Mouse (Mus musculus) thymus, adult 2 months (tissue): Measurements from ENCODE around the gene Snrpd3.

Experiments used
- CTCF ChIP-seq: fragments of 200-500 bp; IDR thresholded peaks from 2 replicates; pipeline ENCODE4 v1.5.1; 2012; ENCODE audit warnings: mild to moderate bottlenecking, control low read depth, low read length, moderate library complexity, borderline replicate concordance; ENCODE audit not compliant: control insufficient read depth, poor library complexity, insufficient read depth; ENCODE audit errors: extremely low read depth
- POLR2A ChIP-seq: fragments of 200-500 bp; IDR thresholded peaks from 2 replicates; pipeline ENCODE4 v1.6.1; 2012; ENCODE audit warnings: mild to moderate bottlenecking, low read length, control low read depth, moderate library complexity; ENCODE audit not compliant: control insufficient read depth, poor library complexity, insufficient read depth; ENCODE audit errors: extremely low read depth

DNA sequence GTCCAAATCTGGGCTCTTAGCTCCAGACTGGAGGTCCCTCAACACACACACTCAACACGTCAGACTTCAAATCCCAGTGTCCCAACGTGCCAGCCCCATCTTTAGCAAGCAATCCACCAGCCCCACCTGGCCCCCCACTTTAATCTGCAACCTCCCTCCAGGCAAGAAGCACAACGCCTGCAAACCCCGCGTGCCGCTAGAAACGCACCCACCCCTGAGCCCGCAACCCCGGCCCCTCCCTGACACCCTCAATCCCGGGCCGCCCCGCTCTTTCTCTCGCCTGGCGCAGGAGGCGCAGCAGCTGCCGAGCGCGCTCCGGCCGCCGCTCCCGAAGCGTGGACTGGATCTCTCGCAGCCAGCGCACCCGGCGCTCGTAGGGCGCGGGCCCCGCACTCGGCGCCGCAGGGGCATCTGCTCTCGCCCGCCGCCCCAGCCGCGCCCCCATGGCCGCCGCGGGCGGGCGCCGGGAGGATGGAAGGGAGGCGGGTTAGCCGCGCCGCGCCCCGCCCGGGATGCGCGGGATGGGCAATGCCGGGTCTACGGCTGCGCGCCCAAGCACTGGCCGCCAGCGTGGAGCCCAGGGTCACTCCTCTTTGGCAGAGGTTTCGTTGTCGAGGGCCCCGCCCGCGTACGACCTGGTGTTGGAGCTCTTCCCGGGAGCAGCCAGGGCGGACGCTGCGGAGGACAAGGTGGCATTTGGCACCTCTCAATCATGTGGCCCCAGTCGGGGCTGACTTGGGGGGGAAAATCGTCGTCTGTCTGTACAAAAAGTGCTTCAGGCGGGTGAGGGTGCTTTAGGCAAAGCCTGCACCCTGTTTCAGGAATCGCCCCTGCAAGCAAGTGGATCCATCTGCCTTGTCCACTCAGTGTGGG, 42.6 kb downstream of the Snrpd3 start, which contains the start of gene Lrrc75b:
- no peak for TF ChIP-seq CTCF
- 0 out of 2 replicates have a peak, but pooled peaks have one; percentile 11 for TF ChIP-seq POLR2A
